Comparison of ENCODE assay signal across 23 mouse cellular contexts in the genomic region with DNA sequence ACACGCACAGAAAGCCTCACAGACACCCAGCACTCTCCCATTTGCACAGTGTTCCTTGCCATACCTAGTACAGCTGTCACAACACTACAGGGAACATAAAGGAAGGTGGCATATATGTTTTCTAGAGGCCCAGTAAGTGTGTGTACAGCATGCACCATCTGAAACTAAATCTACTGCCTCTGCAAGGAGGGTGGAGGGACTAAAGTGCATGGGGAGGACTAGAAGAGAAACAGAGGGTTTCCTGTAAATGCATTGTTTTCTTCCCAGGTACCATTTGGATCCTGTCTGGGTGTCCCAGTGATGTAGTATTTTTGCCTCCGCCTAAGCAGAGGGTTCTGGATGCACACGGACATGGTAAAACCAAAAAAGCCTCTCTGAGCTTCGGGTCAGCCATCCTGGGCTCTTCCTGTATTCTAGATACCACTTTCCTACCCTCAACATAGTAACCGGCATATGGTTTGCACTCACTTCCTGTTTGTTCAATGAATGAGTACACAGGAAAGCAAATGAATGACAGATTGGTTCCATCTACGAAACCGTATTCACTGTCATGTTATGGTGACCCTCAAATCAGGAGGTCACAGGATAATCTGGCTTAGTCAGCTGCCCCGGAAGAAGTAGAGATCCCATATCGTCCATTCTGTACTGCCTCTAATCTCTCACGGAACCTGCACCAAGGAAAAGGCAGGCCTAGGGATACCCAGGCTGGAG. TPM values are rescaled to one million over a fixed set of nuclear protein-coding genes. Genes with fewer than 3 reads are reported as not detected.
A peak's percentile ranks its signal among the peaks of the same experiment; 100 is the strongest.
DNase-seq lines count a peak whose midpoint lies in the region; ATAC-seq lines count a peak whose summit lies in the region.
"Had no signal": no experiment of that assay in that cellular context is flagged by ENCODE, and none has a peak within 500 bp of the region (broad histone marks: within the 10 kb centered on the region; RNA-seq: fewer than 3 reads in every experiment).

No protein-coding gene starts in this region.

- WGBS in forebrain, embryonic 14.5 days: 86% methylated on average over 10 of the region's 10 CpGs
- WGBS in forebrain, embryonic 13.5 days: 86% methylated on average over 10 of the region's 10 CpGs
- WGBS in midbrain, embryonic 10.5 days: 78% methylated on average over 10 of the region's 10 CpGs
- WGBS in midbrain, embryonic 16.5 days: 72% methylated on average over 10 of the region's 10 CpGs

- DNase-seq in forebrain, embryonic 14.5 days (ENCODE audit: low spot score): no peak
- no peak for DNase-seq in midbrain, embryonic 10.5 days (ENCODE audit: low spot score)
- DNase-seq in gastrocnemius, postnatal 36 days: no peak
- DNase-seq in right cerebral cortex, postnatal 36 days (ENCODE audit: low spot score in 2 of 2): no peak
- DNase-seq: adrenal gland, adult 2 months; cerebellum, adult 11 months; cerebellum, adult 9-11 months; gastrocnemius, postnatal 25 days; heart, postnatal 4 days; kidney, adult 8-10 months; kidney, postnatal 10 days; lung, postnatal 4 days had no signal

- ATAC-seq in forebrain, embryonic 14.5 days: no peak
- ATAC-seq in forebrain, embryonic 13.5 days: no peak
- no peak for ATAC-seq in midbrain, embryonic 16.5 days
- ATAC-seq in activated CD4-positive, CD25-positive, alpha-beta regulatory T cell, adult 4 months: peak; percentile 91
- ATAC-seq: midbrain, embryonic 13.5 days; Patski had no signal

- H3K36me3 ChIP-seq in forebrain, embryonic 14.5 days (ENCODE audit: control insufficient read depth, insufficient read depth, low read length): no peaks in the 10 kb centered on the region
- H3K36me3 ChIP-seq in forebrain, embryonic 13.5 days (ENCODE audit: poor library complexity, severe bottlenecking): no peaks in the 10 kb centered on the region
- H3K36me3 ChIP-seq in midbrain, embryonic 10.5 days: no peaks in the 10 kb centered on the region
- no peaks in the 10 kb centered on the region for H3K36me3 ChIP-seq in midbrain, embryonic 16.5 days (ENCODE audit: control insufficient read depth, insufficient read depth, low read length)
- peaks cover 38% of the 10 kb centered on the region for H3K36me3 ChIP-seq in megakaryocyte, embryonic 14.5 days (replicated peaks; ENCODE audit: low read length)
- H3K36me3 ChIP-seq: forebrain, embryonic 10.5 days; limb, embryonic 10.5 days; midbrain, embryonic 13.5 days had no signal

- intact Hi-C loops in gastrocnemius, postnatal 36 days (cut with DNase I): no loop called here

- H3K27ac ChIP-seq in forebrain, embryonic 14.5 days (ENCODE audit: low read depth, low read length): 0 out of 2 replicates have a peak overlapping the region, but pooled peaks have one; percentile 27
- no peak overlapping the region for H3K27ac ChIP-seq in forebrain, embryonic 13.5 days
- H3K27ac ChIP-seq in midbrain, embryonic 10.5 days (replicated peaks): peak overlapping the region; percentile 52; the same call in 1 of the 2 replicates
- no peak overlapping the region for H3K27ac ChIP-seq in midbrain, embryonic 16.5 days (ENCODE audit: low read length)
- H3K27ac ChIP-seq: limb, embryonic 10.5 days; lung, embryonic 15.5 days; midbrain, embryonic 13.5 days had no signal

- H3K4me2 ChIP-seq in forebrain, embryonic 14.5 days (ENCODE audit: low read length): no peak overlapping the region
- no peak overlapping the region for H3K4me2 ChIP-seq in forebrain, embryonic 13.5 days
- H3K4me2 ChIP-seq in midbrain, embryonic 16.5 days (ENCODE audit: low read length): no peak overlapping the region
- H3K4me2 ChIP-seq: liver, embryonic 12.5 days; lung, embryonic 15.5 days; midbrain, embryonic 13.5 days had no signal

- H3K4me1 ChIP-seq in forebrain, embryonic 14.5 days (ENCODE audit: control insufficient read depth, insufficient read depth, low read length): no peaks in the 10 kb centered on the region
- H3K4me1 ChIP-seq in forebrain, embryonic 13.5 days: peaks cover 7% of the 10 kb centered on the region; the same call in 1 of the 2 replicates
- peaks cover 19% of the 10 kb centered on the region; the same call in 1 of the 2 replicates for H3K4me1 ChIP-seq in midbrain, embryonic 10.5 days
- no peaks in the 10 kb centered on the region for H3K4me1 ChIP-seq in midbrain, embryonic 16.5 days (ENCODE audit: control insufficient read depth, insufficient read depth, low read length)
- peaks cover 34% of the 10 kb centered on the region for H3K4me1 ChIP-seq in megakaryocyte, embryonic 14.5 days
- H3K4me1 ChIP-seq: lung, embryonic 15.5 days had no signal

- H3K27me3 ChIP-seq in forebrain, embryonic 14.5 days (replicated peaks; ENCODE audit: control insufficient read depth, insufficient read depth, low read length): no peaks in the 10 kb centered on the region
- H3K27me3 ChIP-seq in forebrain, embryonic 13.5 days: no peaks in the 10 kb centered on the region
- no peaks in the 10 kb centered on the region for H3K27me3 ChIP-seq in midbrain, embryonic 10.5 days (ENCODE audit: low read depth, poor library complexity, severe bottlenecking)
- H3K27me3 ChIP-seq in midbrain, embryonic 16.5 days (ENCODE audit: control insufficient read depth, insufficient read depth, low read depth, low read length): no peaks in the 10 kb centered on the region
- no peaks in the 10 kb centered on the region for H3K27me3 ChIP-seq in megakaryocyte, embryonic 14.5 days (replicated peaks)
- H3K27me3 ChIP-seq: CH12.LX; liver, embryonic 12.5 days; lung, embryonic 15.5 days; midbrain, embryonic 13.5 days; Patski had no signal

- no peak overlapping the region for H3K4me3 ChIP-seq in forebrain, embryonic 14.5 days (ENCODE audit: low read depth, low read length)
- H3K4me3 ChIP-seq in forebrain, embryonic 13.5 days: no peak overlapping the region
- H3K4me3 ChIP-seq in midbrain, embryonic 10.5 days: no peak overlapping the region
- H3K4me3 ChIP-seq in midbrain, embryonic 16.5 days (ENCODE audit: low read depth, low read length): no peak overlapping the region
- H3K4me3 ChIP-seq in megakaryocyte, embryonic 14.5 days (replicated peaks): peak overlapping the region; percentile 1
- H3K4me3 ChIP-seq: forebrain, embryonic 10.5 days; limb, embryonic 10.5 days; liver, embryonic 12.5 days; lung, embryonic 15.5 days; midbrain, embryonic 13.5 days had no signal

- H3K9ac ChIP-seq in forebrain, embryonic 14.5 days (ENCODE audit: low read length): no peak overlapping the region
- H3K9ac ChIP-seq in forebrain, embryonic 13.5 days: no peak overlapping the region
- no peak overlapping the region for H3K9ac ChIP-seq in midbrain, embryonic 16.5 days (ENCODE audit: low read depth, low read length)
- H3K9ac ChIP-seq: lung, embryonic 15.5 days; midbrain, embryonic 13.5 days had no signal

- no peaks in the 10 kb centered on the region for H3K9me3 ChIP-seq in forebrain, embryonic 14.5 days (replicated peaks; ENCODE audit: control insufficient read depth, low read length)
- H3K9me3 ChIP-seq in forebrain, embryonic 13.5 days (replicated peaks): no peaks in the 10 kb centered on the region
- no peaks in the 10 kb centered on the region for H3K9me3 ChIP-seq in midbrain, embryonic 10.5 days (replicated peaks)
- H3K9me3 ChIP-seq in midbrain, embryonic 16.5 days (replicated peaks; ENCODE audit: control insufficient read depth, low read length, poor library complexity, severe bottlenecking): no peaks in the 10 kb centered on the region
- H3K9me3 ChIP-seq in megakaryocyte, embryonic 14.5 days: peaks cover 7% of the 10 kb centered on the region
- H3K9me3 ChIP-seq: forebrain, embryonic 10.5 days; limb, embryonic 10.5 days; liver, embryonic 12.5 days; lung, embryonic 15.5 days; midbrain, embryonic 13.5 days had no signal

RNA-seq across cellular contexts. Expression of a gene that starts 13.2 kb away (rescaled TPM):
- 10.2 and 14.1 TPM in 2 replicates for polyA plus RNA-seq in forebrain, embryonic 14.5 days (2014; fragmentation: Nextera tagmentation; extraction: Ambion mirVana)
- 6.7 and 7.6 TPM in 2 replicates for polyA plus RNA-seq in forebrain, embryonic 13.5 days (2015; fragmentation: Nextera tagmentation; extraction: Ambion mirVana)
- 3.0 and 5.7 TPM in 2 replicates for polyA plus RNA-seq in midbrain, embryonic 10.5 days (2016; fragmentation: Nextera tagmentation; extraction: Ambion mirVana)
- 11.8 and 13.4 TPM in 2 replicates for polyA plus RNA-seq in midbrain, embryonic 16.5 days (2015; fragmentation: Nextera tagmentation; extraction: Ambion mirVana)
- 10 to 100 TPM; 17.8 to 19.0 TPM for polyA plus RNA-seq in activated CD4-positive, CD25-positive, alpha-beta regulatory T cell, adult 4 months (2017; shearing (Covaris generic))
- polyA plus RNA-seq in megakaryocyte, embryonic 14.5 days (2012; ENCODE audit: insufficient read depth, low replicate concordance): 3.9 TPM in 1 of 2 replicates, not detected in the other
- 10 to 100 TPM in 1 of 2 experiments, 1 to 10 TPM in 1; 8.6 to 12.9 TPM for total RNA-seq in gastrocnemius, postnatal 36 days (2021)

Comparison
In these comparisons a context has a peak if more than half of its experiments do, and no peak if none do; other contexts are left out.
1. H3K27ac ChIP-seq: peak in forebrain, embryonic 14.5 days (single experiment) and midbrain, embryonic 10.5 days (single experiment); none in forebrain, embryonic 13.5 days (single experiment) and midbrain, embryonic 16.5 days (single experiment).